In the genomic region with DNA sequence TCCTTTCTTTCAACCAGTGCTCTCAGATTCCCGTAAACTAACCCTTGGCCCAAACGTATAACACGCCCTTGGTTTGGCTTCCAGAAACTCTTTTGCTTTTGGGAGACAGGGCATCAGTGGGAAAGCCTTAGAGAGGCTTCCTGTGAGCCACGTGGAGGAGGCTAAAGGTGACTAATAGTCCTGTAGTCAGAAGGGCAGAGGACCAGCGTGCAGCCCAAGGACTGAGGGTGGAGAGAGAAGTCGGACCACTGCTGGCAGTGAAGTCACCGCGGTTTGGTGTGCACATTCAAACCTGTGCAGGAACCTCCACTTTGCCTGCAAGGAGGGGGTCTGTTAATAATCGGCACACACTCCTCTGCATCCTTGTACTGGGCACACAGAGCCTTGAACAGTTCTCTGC, we compare ENCODE assay signal across 12 mouse cellular contexts.
A peak's percentile ranks its signal among the peaks of the same experiment; 100 is the strongest.
DNase-seq lines count a peak whose midpoint lies in the region; ATAC-seq and TF ChIP-seq lines count a peak whose summit lies in the region.
"Had no signal": no experiment of that assay in that cellular context is flagged by ENCODE, and none has a peak within 500 bp of the region (broad histone marks: within the 10 kb centered on the region; RNA-seq: fewer than 3 reads in every experiment).

No protein-coding gene starts in this region.

- ATAC-seq in forebrain, embryonic 16.5 days, result peak; percentile 24; the same call in 1 of the 2 replicates
- ATAC-seq in forebrain, embryonic 13.5 days, result no peak
- ATAC-seq in kidney, embryonic 15.5 days (replicated peaks; ENCODE audit: low FRiP score), result no peak
- ATAC-seq in embryonic facial prominence, embryonic 15.5 days (ENCODE audit: insufficient number of reproducible peaks, low FRiP score, low TSS enrichment, low read depth), result no peak
- no peak for ATAC-seq in limb, embryonic 15.5 days (ENCODE audit: insufficient number of reproducible peaks, low FRiP score, low TSS enrichment, low read depth)
- ATAC-seq in liver, embryonic 11.5 days (replicated peaks; ENCODE audit: low FRiP score), result no peak
- no peak for ATAC-seq in liver, postnatal 0 days

- H3K4me1 ChIP-seq in forebrain, embryonic 16.5 days (replicated peaks; ENCODE audit: control insufficient read depth, insufficient read depth, low read length), result peaks cover 6% of the 10 kb centered on the region
- H3K4me1 ChIP-seq in forebrain, embryonic 13.5 days, result peaks cover 5% of the 10 kb centered on the region; the same call in 1 of the 2 replicates
- H3K4me1 ChIP-seq in kidney, embryonic 15.5 days, result peaks cover 26% of the 10 kb centered on the region
- H3K4me1 ChIP-seq in embryonic facial prominence, embryonic 15.5 days, result peaks cover 34% of the 10 kb centered on the region
- H3K4me1 ChIP-seq in limb, embryonic 15.5 days, result peaks cover 43% of the 10 kb centered on the region
- no peaks in the 10 kb centered on the region for H3K4me1 ChIP-seq in liver, embryonic 11.5 days (replicated peaks; ENCODE audit: control insufficient read depth, insufficient read depth, low read length)
- H3K4me1 ChIP-seq in liver, postnatal 0 days (ENCODE audit: insufficient read depth), result peaks cover 12% of the 10 kb centered on the region

- H3K27me3 ChIP-seq in forebrain, embryonic 16.5 days (replicated peaks; ENCODE audit: control insufficient read depth, insufficient read depth, low read length), result no peaks in the 10 kb centered on the region
- no peaks in the 10 kb centered on the region for H3K27me3 ChIP-seq in forebrain, embryonic 13.5 days
- H3K27me3 ChIP-seq in kidney, embryonic 15.5 days, result no peaks in the 10 kb centered on the region
- no peaks in the 10 kb centered on the region for H3K27me3 ChIP-seq in embryonic facial prominence, embryonic 15.5 days
- no peaks in the 10 kb centered on the region for H3K27me3 ChIP-seq in limb, embryonic 15.5 days
- no peaks in the 10 kb centered on the region for H3K27me3 ChIP-seq in liver, embryonic 11.5 days (replicated peaks; ENCODE audit: control insufficient read depth, insufficient read depth, low read length)
- no peaks in the 10 kb centered on the region for H3K27me3 ChIP-seq in liver, postnatal 0 days (ENCODE audit: insufficient read depth, low read length)
- H3K27me3 ChIP-seq: hindbrain, embryonic 15.5 days had no signal

- H3K4me2 ChIP-seq in forebrain, embryonic 16.5 days (ENCODE audit: low read length), result no peak overlapping the region
- H3K4me2 ChIP-seq in forebrain, embryonic 13.5 days, result no peak overlapping the region
- H3K4me2 ChIP-seq in kidney, embryonic 15.5 days, result no peak overlapping the region
- no peak overlapping the region for H3K4me2 ChIP-seq in embryonic facial prominence, embryonic 15.5 days (replicated peaks)
- H3K4me2 ChIP-seq in limb, embryonic 15.5 days, result 0 out of 2 replicates have a peak overlapping the region, but pooled peaks have one; percentile 10
- no peak overlapping the region for H3K4me2 ChIP-seq in liver, embryonic 11.5 days
- H3K4me2 ChIP-seq in liver, postnatal 0 days (ENCODE audit: low read depth, low read length), result no peak overlapping the region
- H3K4me2 ChIP-seq: hindbrain, embryonic 15.5 days had no signal

- no peak for DNase-seq in kidney, adult 8-10 months
- DNase-seq in liver, embryonic 11.5 days (ENCODE audit: low spot score), result no peak
- no peak for DNase-seq in liver, postnatal 0 days
- DNase-seq: cerebellum, adult 9-10 months; layer of hippocampus, adult 9-11 months; spleen, adult 18-20 months had no signal

- WGBS in forebrain, embryonic 16.5 days, result 91% methylated on average over 9 of the region's 9 CpGs
- 87% methylated on average over 9 of the region's 9 CpGs for WGBS in forebrain, embryonic 13.5 days
- WGBS in kidney, embryonic 15.5 days, result 48% methylated on average over 9 of the region's 9 CpGs
- 68% methylated on average over 9 of the region's 9 CpGs for WGBS in embryonic facial prominence, embryonic 15.5 days
- 54% methylated on average over 9 of the region's 9 CpGs for WGBS in limb, embryonic 15.5 days
- WGBS in liver, embryonic 11.5 days, result 73% methylated on average over 9 of the region's 9 CpGs
- 67% methylated on average over 9 of the region's 9 CpGs for WGBS in liver, postnatal 0 days (ENCODE audit: insufficient replicate concordance)

- no peak overlapping the region for H3K4me3 ChIP-seq in forebrain, embryonic 16.5 days (replicated peaks; ENCODE audit: low read length)
- no peak overlapping the region for H3K4me3 ChIP-seq in forebrain, embryonic 13.5 days
- H3K4me3 ChIP-seq in kidney, embryonic 15.5 days (replicated peaks), result no peak overlapping the region
- no peak overlapping the region for H3K4me3 ChIP-seq in embryonic facial prominence, embryonic 15.5 days (replicated peaks)
- no peak overlapping the region for H3K4me3 ChIP-seq in limb, embryonic 15.5 days
- no peak overlapping the region for H3K4me3 ChIP-seq in liver, embryonic 11.5 days (ENCODE audit: low read depth, low read length)
- no peak overlapping the region for H3K4me3 ChIP-seq in liver, postnatal 0 days (ENCODE audit: low read depth, low read length)
- H3K4me3 ChIP-seq: hindbrain, embryonic 15.5 days had no signal

- no peak overlapping the region for H3K9ac ChIP-seq in forebrain, embryonic 16.5 days (replicated peaks; ENCODE audit: low read depth, low read length)
- H3K9ac ChIP-seq in forebrain, embryonic 13.5 days, result no peak overlapping the region
- H3K9ac ChIP-seq in kidney, embryonic 15.5 days, result no peak overlapping the region
- H3K9ac ChIP-seq in embryonic facial prominence, embryonic 15.5 days, result no peak overlapping the region
- no peak overlapping the region for H3K9ac ChIP-seq in limb, embryonic 15.5 days
- H3K9ac ChIP-seq in liver, embryonic 11.5 days (ENCODE audit: low read depth, low read length), result no peak overlapping the region
- H3K9ac ChIP-seq in liver, postnatal 0 days (replicated peaks), result no peak overlapping the region
- H3K9ac ChIP-seq: hindbrain, embryonic 15.5 days had no signal

- no peaks in the 10 kb centered on the region for H3K36me3 ChIP-seq in forebrain, embryonic 16.5 days (ENCODE audit: control insufficient read depth, insufficient read depth)
- peaks cover 14% of the 10 kb centered on the region; the same call in 1 of the 2 replicates for H3K36me3 ChIP-seq in forebrain, embryonic 13.5 days (ENCODE audit: poor library complexity, severe bottlenecking)
- H3K36me3 ChIP-seq in kidney, embryonic 15.5 days, result peaks cover 13% of the 10 kb centered on the region
- H3K36me3 ChIP-seq in embryonic facial prominence, embryonic 15.5 days, result peaks cover 11% of the 10 kb centered on the region; the same call in 1 of the 2 replicates
- no peaks in the 10 kb centered on the region for H3K36me3 ChIP-seq in limb, embryonic 15.5 days
- no peaks in the 10 kb centered on the region; the same call in 1 of the 2 replicates for H3K36me3 ChIP-seq in liver, embryonic 11.5 days (ENCODE audit: control insufficient read depth, insufficient read depth, low read length)
- H3K36me3 ChIP-seq in liver, postnatal 0 days (replicated peaks; ENCODE audit: insufficient read depth, low read length), result no peaks in the 10 kb centered on the region
- H3K36me3 ChIP-seq: hindbrain, embryonic 15.5 days had no signal

- no peak for TF ChIP-seq CTCF in liver, postnatal 0 days (IDR thresholded peaks at IDR 0.05; ENCODE audit: low read depth)

- peak overlapping the region; percentile 37; the same call in 1 of the 2 replicates for H3K27ac ChIP-seq in forebrain, embryonic 16.5 days (ENCODE audit: low read length)
- H3K27ac ChIP-seq in forebrain, embryonic 13.5 days, result no peak overlapping the region; the same call in 1 of the 2 replicates
- peak overlapping the region; percentile 60 for H3K27ac ChIP-seq in kidney, embryonic 15.5 days
- peak overlapping the region; percentile 84 for H3K27ac ChIP-seq in embryonic facial prominence, embryonic 15.5 days (replicated peaks)
- H3K27ac ChIP-seq in limb, embryonic 15.5 days, result peak overlapping the region; percentile 85
- H3K27ac ChIP-seq in liver, embryonic 11.5 days (ENCODE audit: low read depth, low read length), result no peak overlapping the region
- H3K27ac ChIP-seq in liver, postnatal 0 days (ENCODE audit: low read depth), result no peak overlapping the region
- H3K27ac ChIP-seq: hindbrain, embryonic 15.5 days had no signal

- no peak for TF ChIP-seq EP300 in liver, postnatal 0 days (IDR thresholded peaks at IDR 0.05; ENCODE audit: low read depth)

- H3K9me3 ChIP-seq in forebrain, embryonic 16.5 days (ENCODE audit: control insufficient read depth, low read length), result no peaks in the 10 kb centered on the region
- no peaks in the 10 kb centered on the region for H3K9me3 ChIP-seq in forebrain, embryonic 13.5 days (replicated peaks)
- H3K9me3 ChIP-seq in kidney, embryonic 15.5 days (replicated peaks), result no peaks in the 10 kb centered on the region
- no peaks in the 10 kb centered on the region for H3K9me3 ChIP-seq in embryonic facial prominence, embryonic 15.5 days (replicated peaks)
- H3K9me3 ChIP-seq in limb, embryonic 15.5 days, result no peaks in the 10 kb centered on the region
- H3K9me3 ChIP-seq in liver, embryonic 11.5 days (ENCODE audit: control insufficient read depth, low read length), result no peaks in the 10 kb centered on the region
- H3K9me3 ChIP-seq in liver, postnatal 0 days (ENCODE audit: low read length), result no peaks in the 10 kb centered on the region
- H3K9me3 ChIP-seq: hindbrain, embryonic 15.5 days had no signal

Comparison
In these comparisons a context has a peak if more than half of its experiments do, and no peak if none do; other contexts are left out.
1. H3K27ac ChIP-seq: peak in forebrain, embryonic 16.5 days (single experiment), kidney, embryonic 15.5 days (single experiment), embryonic facial prominence, embryonic 15.5 days (single experiment) and limb, embryonic 15.5 days (single experiment); none in forebrain, embryonic 13.5 days (single experiment), liver, embryonic 11.5 days (single experiment) and liver, postnatal 0 days (single experiment).